Mouse (Mus musculus): ENCODE data around the gene Ostn. TPM values are rescaled to one million over a fixed set of nuclear protein-coding genes. Genes with fewer than 3 reads are reported as not detected.

The Ostn gene
- polyA plus RNA-seq, 1 experiment from 2014 or later = not detected

- H3K36me3 ChIP-seq (replicated peaks) = no peaks in the 10 kb centered on the region
- no peaks in the 10 kb centered on the region for H3K4me1 ChIP-seq
- no peaks in the 10 kb centered on the region for H3K27me3 ChIP-seq
- H3K4me3 ChIP-seq (replicated peaks) = no peak overlapping the region
- no peak for ATAC-seq (ENCODE audit: low FRiP score)
- H3K27ac ChIP-seq = no peak overlapping the region
- 98% methylated on average over 1 of the region's 1 CpGs for WGBS
- no peak overlapping the region for H3K9ac ChIP-seq
- no peaks in the 10 kb centered on the region for H3K9me3 ChIP-seq
- H3K4me2 ChIP-seq = no peak overlapping the region
These were observed 52.8 kb downstream of the Ostn start for GRCm38 (mm10) chr16:27360059-27360458.

- no peak within 1 kb of the TSS for H3K9ac ChIP-seq
- H3K36me3 ChIP-seq (replicated peaks) = no peaks in the 10 kb centered on the region
- no peaks in the 10 kb centered on the region for H3K9me3 ChIP-seq
- H3K4me2 ChIP-seq = no peak within 1 kb of the TSS
- no peak within 1 kb of the TSS for H3K4me3 ChIP-seq (replicated peaks)
- H3K4me1 ChIP-seq = no peaks in the 10 kb centered on the region
- no peaks in the 10 kb centered on the region for H3K27me3 ChIP-seq
- H3K27ac ChIP-seq = no peak within 1 kb of the TSS
- WGBS = 85% methylated on average over 8 of the region's 8 CpGs
- no peak for ATAC-seq (ENCODE audit: low FRiP score)
These were observed 62.9 kb downstream of the Ostn start, which contains the start of gene Uts2b for GRCm38 (mm10) chr16:27370191-27370590. TSS of gene Uts2b (minus strand) at chr16:27370239.

- WGBS = 61% methylated on average over 2 of the region's 2 CpGs
- ATAC-seq (ENCODE audit: low FRiP score) = no peak
- no peak overlapping the region for H3K4me3 ChIP-seq (replicated peaks)
- no peak overlapping the region for H3K27ac ChIP-seq
- no peaks in the 10 kb centered on the region for H3K27me3 ChIP-seq
- H3K9me3 ChIP-seq = no peaks in the 10 kb centered on the region
- H3K36me3 ChIP-seq (replicated peaks) = no peaks in the 10 kb centered on the region
- H3K4me1 ChIP-seq = no peaks in the 10 kb centered on the region
- no peak overlapping the region for H3K4me2 ChIP-seq
- no peak overlapping the region for H3K9ac ChIP-seq
These were observed 63.4 kb downstream of the Ostn start for GRCm38 (mm10) chr16:27370700-27371099.

- Histone ChIP-seq H3K4me3 (replicated peaks) (no peak overlapping the region), H3K4me1 (no peaks in the 10 kb centered on the region), H3K9ac (no peak overlapping the region), H3K9me3 (no peaks in the 10 kb centered on the region), H3K36me3 (replicated peaks) (no peaks in the 10 kb centered on the region), H3K27ac (no peak overlapping the region), H3K4me2 (no peak overlapping the region), H3K27me3 (no peaks in the 10 kb centered on the region)
- 80% methylated on average over 3 of the region's 3 CpGs for WGBS
- ATAC-seq (ENCODE audit: low FRiP score) = no peak
These were observed 66.8 kb downstream of the Ostn start for GRCm38 (mm10) chr16:27374139-27374538.

GRCm38 (mm10) chr16:27375318-27375717 is 68.0 kb downstream of the Ostn start:
- WGBS = 94% methylated on average over 2 of the region's 2 CpGs
- Histone ChIP-seq H3K4me3 (replicated peaks) (no peak overlapping the region), H3K36me3 (replicated peaks) (no peaks in the 10 kb centered on the region), H3K27me3 (no peaks in the 10 kb centered on the region), H3K9ac (no peak overlapping the region), H3K27ac (no peak overlapping the region), H3K9me3 (no peaks in the 10 kb centered on the region), H3K4me1 (no peaks in the 10 kb centered on the region), H3K4me2 (no peak overlapping the region)
- ATAC-seq (ENCODE audit: low FRiP score) = no peak

- no peaks in the 10 kb centered on the region for H3K4me1 ChIP-seq
- no peak for ATAC-seq (ENCODE audit: low FRiP score)
- H3K27me3 ChIP-seq = no peaks in the 10 kb centered on the region
These were observed 69.3 kb downstream of the Ostn start for GRCm38 (mm10) chr16:27376556-27376955.

GRCm38 (mm10) chr16:27382217-27382616 is 74.9 kb downstream of the Ostn start:
- WGBS = 82% methylated on average over 4 of the region's 4 CpGs
- no peaks in the 10 kb centered on the region for H3K9me3 ChIP-seq
- no peak overlapping the region for H3K4me3 ChIP-seq (replicated peaks)
- H3K27ac ChIP-seq = no peak overlapping the region
- ATAC-seq (ENCODE audit: low FRiP score) = no peak
- no peaks in the 10 kb centered on the region for H3K27me3 ChIP-seq
- no peaks in the 10 kb centered on the region for H3K36me3 ChIP-seq (replicated peaks)
- H3K9ac ChIP-seq = no peak overlapping the region
- H3K4me1 ChIP-seq = no peaks in the 10 kb centered on the region
- no peak overlapping the region for H3K4me2 ChIP-seq

More at GRCm38 (mm10) chr16:27376556-27376955, 69.3 kb downstream of the Ostn start:
- Histone ChIP-seq H3K36me3 (replicated peaks) (no peaks in the 10 kb centered on the region), H3K4me2 (no peak overlapping the region), H3K4me3 (replicated peaks) (no peak overlapping the region), H3K9me3 (no peaks in the 10 kb centered on the region), H3K27ac (no peak overlapping the region), H3K9ac (no peak overlapping the region)

GRCm38 (mm10) chr16:27384893-27385603 is 77.8 kb downstream of the Ostn start:
- Histone ChIP-seq H3K4me1 (peaks cover 10% of the 10 kb centered on the region), H3K4me2 (no peak overlapping the region), H3K27me3 (no peaks in the 10 kb centered on the region), H3K27ac (no peak overlapping the region), H3K4me3 (replicated peaks) (no peak overlapping the region), H3K36me3 (replicated peaks) (no peaks in the 10 kb centered on the region), H3K9ac (no peak overlapping the region), H3K9me3 (no peaks in the 10 kb centered on the region)
- no peak for ATAC-seq (ENCODE audit: low FRiP score)
- 56% methylated on average over 4 of the region's 4 CpGs for WGBS

GRCm38 (mm10) chr16:27385649-27386048 is 78.4 kb downstream of the Ostn start:
- no peak for ATAC-seq (ENCODE audit: low FRiP score)
- Histone ChIP-seq H3K9ac (no peak overlapping the region), H3K36me3 (replicated peaks) (no peaks in the 10 kb centered on the region), H3K27ac (no peak overlapping the region), H3K9me3 (no peaks in the 10 kb centered on the region), H3K4me3 (replicated peaks) (no peak overlapping the region), H3K4me2 (no peak overlapping the region), H3K4me1 (peaks cover 16% of the 10 kb centered on the region), H3K27me3 (no peaks in the 10 kb centered on the region)
- 50% methylated on average over 1 of the region's 1 CpGs for WGBS

GRCm38 (mm10) chr16:27386850-27387407 is 79.6 kb downstream of the Ostn start:
- Histone ChIP-seq H3K4me2 (no peak overlapping the region), H3K9ac (no peak overlapping the region), H3K4me1 (peaks cover 26% of the 10 kb centered on the region), H3K4me3 (replicated peaks) (no peak overlapping the region), H3K27ac (no peak overlapping the region), H3K36me3 (replicated peaks) (no peaks in the 10 kb centered on the region), H3K9me3 (no peaks in the 10 kb centered on the region), H3K27me3 (no peaks in the 10 kb centered on the region)
- ATAC-seq (ENCODE audit: low FRiP score) = no peak
- WGBS = 82% methylated on average over 4 of the region's 4 CpGs

GRCm38 (mm10) chr16:27387634-27388611 is 80.6 kb downstream of the Ostn start:
- H3K27me3 ChIP-seq = no peaks in the 10 kb centered on the region
- peaks cover 27% of the 10 kb centered on the region for H3K4me1 ChIP-seq
- ATAC-seq (ENCODE audit: low FRiP score) = no peak
- no peaks in the 10 kb centered on the region for H3K36me3 ChIP-seq (replicated peaks)
- no peaks in the 10 kb centered on the region for H3K9me3 ChIP-seq
- H3K9ac ChIP-seq = peak overlapping the region; percentile 94; the same call in 1 of the 2 replicates
- 44% methylated on average over 12 of the region's 12 CpGs for WGBS
- peak overlapping the region; percentile 96 for H3K27ac ChIP-seq
- H3K4me3 ChIP-seq (replicated peaks) = peak overlapping the region; percentile 88
- H3K4me2 ChIP-seq = peak overlapping the region; percentile 72

- Histone ChIP-seq H3K27ac (peak within 1 kb of the TSS; percentile 96), H3K4me3 (replicated peaks) (peak within 1 kb of the TSS; percentile 88), H3K27me3 (no peaks in the 10 kb centered on the region), H3K9ac (peak within 1 kb of the TSS; percentile 94), H3K4me2 (peak within 1 kb of the TSS; percentile 72), H3K36me3 (replicated peaks) (no peaks in the 10 kb centered on the region), H3K4me1 (peaks cover 27% of the 10 kb centered on the region), H3K9me3 (no peaks in the 10 kb centered on the region)
- under 1% methylated on average over 60 of the region's 69 CpGs for WGBS
- peak; percentile 97 for ATAC-seq (ENCODE audit: low FRiP score)
These were observed 81.6 kb downstream of the Ostn start, which contains the start of gene Ccdc50 for GRCm38 (mm10) chr16:27388761-27389451. TSS of gene Ccdc50 (plus strand) at chr16:27388869.
